Mouse (Mus musculus) liver, embryonic 15.5 days (tissue): Measurements from ENCODE around the gene Cops9. TPM values are rescaled to one million over a fixed set of nuclear protein-coding genes. Genes with fewer than 3 reads are reported as not detected.

Source experiments
- ATAC-seq: fragments of 200-750 bp; cut with Nextera tagmentation; 2 replicates; pipeline ENCODE4 v1.8.0; 2017; ENCODE audit warnings: moderate number of reproducible peaks, mild to moderate bottlenecking, moderate library complexity; ENCODE audit not compliant: insufficient read depth
- H3K27ac ChIP-seq: fragments of 300-500 bp; sonication (generic); replicated peaks from 2 replicates; pipeline ENCODE4 v1.5.1; 2015; ENCODE audit warnings: mild to moderate bottlenecking, inconsistent platforms
- H3K27me3 ChIP-seq: fragments of 300-500 bp; sonication (generic); 2 replicates; pipeline ENCODE4 v1.6.1; 2015; ENCODE audit warnings: mild to moderate bottlenecking, inconsistent platforms
- H3K36me3 ChIP-seq: fragments of 300-500 bp; sonication (generic); replicated peaks from 2 replicates; pipeline ENCODE4 v1.6.1; 2015; ENCODE audit warnings: moderate library complexity, mild to moderate bottlenecking, inconsistent platforms
- H3K4me1 ChIP-seq: fragments of 300-500 bp; sonication (generic); replicated peaks from 2 replicates; pipeline ENCODE4 v1.6.1; 2015; ENCODE audit warnings: inconsistent platforms
- H3K4me2 ChIP-seq: fragments of 300-500 bp; sonication (generic); 2 replicates; pipeline ENCODE4 v1.6.1; 2015; ENCODE audit warnings: moderate library complexity, mild to moderate bottlenecking, inconsistent platforms
- H3K4me3 ChIP-seq: fragments of 300-500 bp; sonication (generic); replicated peaks from 2 replicates; pipeline ENCODE4 v1.5.1; 2015; ENCODE audit warnings: mild to moderate bottlenecking, inconsistent platforms
- H3K9ac ChIP-seq: fragments of 300-500 bp; sonication (generic); 2 replicates; pipeline ENCODE4 v1.6.1; 2015; ENCODE audit warnings: moderate library complexity, mild to moderate bottlenecking, inconsistent platforms
- H3K9me3 ChIP-seq: fragments of 300-500 bp; sonication (generic); replicated peaks from 2 replicates; pipeline ENCODE4 v1.6.1; 2016; ENCODE audit warnings: inconsistent platforms
- WGBS: fragments of 180-500 bp; shearing (Covaris S2); methylation state at CpG from one replicate; pipeline ENCODE4 v1.1.7; 2015; ENCODE audit warnings: mixed read lengths; ENCODE audit not compliant: insufficient replicate concordance; 5-methylcytosine and 5-hydroxymethylcytosine counted together
- polyA plus RNA-seq: library from polyadenylated mRNA; unstranded; fragments of >200 nt; fragmentation: Nextera tagmentation; extraction: Ambion mirVana; gene quantifications from 2 replicates; pipeline ENCODE4 v1.2.1, GENCODE M21; 2015

Gene Cops9
- polyA plus RNA-seq, 1 experiment from 2014 or later: 173 TPM

- no peak overlapping the region for H3K27ac ChIP-seq
- no peak overlapping the region for H3K4me3 ChIP-seq
- no peak overlapping the region for H3K4me2 ChIP-seq
- H3K9ac ChIP-seq: no peak overlapping the region
- no peaks in the 10 kb centered on the region for H3K9me3 ChIP-seq
- 70% methylated on average over 3 of the region's 3 CpGs for WGBS
- no peaks in the 10 kb centered on the region for H3K27me3 ChIP-seq
- no peaks in the 10 kb centered on the region for H3K36me3 ChIP-seq
- H3K4me1 ChIP-seq: no peaks in the 10 kb centered on the region
- ATAC-seq: no peak
Measured at GRCm38 (mm10) chr1:92669430-92669829, 27.6 kb upstream of the Cops9 start.

- ATAC-seq: no peak
- Histone ChIP-seq H3K27ac (no peak overlapping the region), H3K4me1 (no peaks in the 10 kb centered on the region), H3K27me3 (no peaks in the 10 kb centered on the region), H3K9ac (no peak overlapping the region), H3K36me3 (no peaks in the 10 kb centered on the region), H3K9me3 (no peaks in the 10 kb centered on the region), H3K4me3 (no peak overlapping the region), H3K4me2 (no peak overlapping the region)
- WGBS: 64% methylated on average over 6 of the region's 6 CpGs
Measured at GRCm38 (mm10) chr1:92667106-92667505, 25.3 kb upstream of the Cops9 start.

- Histone ChIP-seq H3K36me3 (no peaks in the 10 kb centered on the region), H3K4me1 (no peaks in the 10 kb centered on the region), H3K9me3 (no peaks in the 10 kb centered on the region), H3K9ac (no peak overlapping the region), H3K27me3 (peaks cover 2% of the 10 kb centered on the region; the same call in 1 of the 2 replicates), H3K4me2 (no peak overlapping the region), H3K4me3 (no peak overlapping the region), H3K27ac (no peak overlapping the region)
- 9% methylated on average over 5 of the region's 5 CpGs for WGBS
- ATAC-seq: no peak
Measured at GRCm38 (mm10) chr1:92659392-92659791, 17.6 kb upstream of the Cops9 start.

GRCm38 (mm10) chr1:92657025-92657820 lies 15.4 kb upstream of the Cops9 start:
- no peak overlapping the region for H3K4me3 ChIP-seq
- no peak overlapping the region for H3K9ac ChIP-seq
- H3K9me3 ChIP-seq: no peaks in the 10 kb centered on the region
- no peak overlapping the region for H3K27ac ChIP-seq
- ATAC-seq: no peak
- WGBS: 68% methylated on average over 11 of the region's 11 CpGs
- peaks cover 2% of the 10 kb centered on the region; the same call in 1 of the 2 replicates for H3K27me3 ChIP-seq
- no peak overlapping the region for H3K4me2 ChIP-seq
- H3K36me3 ChIP-seq: no peaks in the 10 kb centered on the region
- H3K4me1 ChIP-seq: no peaks in the 10 kb centered on the region

GRCm38 (mm10) chr1:92654676-92655075 lies 12.9 kb upstream of the Cops9 start:
- Histone ChIP-seq H3K27me3 (peaks cover 2% of the 10 kb centered on the region; the same call in 1 of the 2 replicates), H3K27ac (no peak overlapping the region), H3K36me3 (no peaks in the 10 kb centered on the region), H3K9ac (no peak overlapping the region), H3K9me3 (no peaks in the 10 kb centered on the region), H3K4me3 (no peak overlapping the region), H3K4me1 (no peaks in the 10 kb centered on the region), H3K4me2 (no peak overlapping the region)
- 53% methylated on average over 2 of the region's 2 CpGs for whole genome bisulfite sequencing
- no peak for ATAC-seq

GRCm38 (mm10) chr1:92653179-92653578 lies 11.4 kb upstream of the Cops9 start:
- H3K4me3 ChIP-seq: no peak overlapping the region
- no peak overlapping the region for H3K4me2 ChIP-seq
- no peak overlapping the region for H3K9ac ChIP-seq
- H3K4me1 ChIP-seq: peaks cover 3% of the 10 kb centered on the region; the same call in 1 of the 2 replicates
- no peak for ATAC-seq
- no peaks in the 10 kb centered on the region for H3K36me3 ChIP-seq
- 68% methylated on average over 3 of the region's 3 CpGs for WGBS
- H3K9me3 ChIP-seq: no peaks in the 10 kb centered on the region
- H3K27ac ChIP-seq: no peak overlapping the region
- peaks cover 2% of the 10 kb centered on the region; the same call in 1 of the 2 replicates for H3K27me3 ChIP-seq

GRCm38 (mm10) chr1:92651467-92651866 lies 9.7 kb upstream of the Cops9 start:
- Histone ChIP-seq H3K36me3 (no peaks in the 10 kb centered on the region), H3K27me3 (peaks cover 2% of the 10 kb centered on the region; the same call in 1 of the 2 replicates), H3K4me1 (peaks cover 5% of the 10 kb centered on the region; the same call in 1 of the 2 replicates), H3K4me3 (no peak overlapping the region), H3K27ac (no peak overlapping the region), H3K4me2 (no peak overlapping the region), H3K9ac (no peak overlapping the region), H3K9me3 (no peaks in the 10 kb centered on the region)
- no peak for ATAC-seq
- 63% methylated on average over 3 of the region's 3 CpGs for WGBS

- no peak for ATAC-seq
- Histone ChIP-seq H3K27ac (no peak within 1 kb of the TSS), H3K36me3 (no peaks in the 10 kb centered on the region), H3K4me3 (no peak within 1 kb of the TSS), H3K4me2 (peak within 1 kb of the TSS; percentile 48), H3K27me3 (no peaks in the 10 kb centered on the region), H3K9me3 (no peaks in the 10 kb centered on the region), H3K9ac (no peak within 1 kb of the TSS), H3K4me1 (peaks cover 5% of the 10 kb centered on the region; the same call in 1 of the 2 replicates)
- 16% methylated on average over 8 of the region's 8 CpGs for WGBS
Measured at GRCm38 (mm10) chr1:92648673-92649072, 6.9 kb upstream of the Cops9 start, which contains the start of gene Otos. Gene Otos (minus strand): TSS chr1:92648841.

GRCm38 (mm10) chr1:92648197-92648596 lies 6.4 kb upstream of the Cops9 start:
- H3K27ac ChIP-seq: no peak overlapping the region
- no peak for ATAC-seq
- 11% methylated on average over 10 of the region's 10 CpGs for WGBS
- no peaks in the 10 kb centered on the region for H3K36me3 ChIP-seq
- no peak overlapping the region for H3K4me3 ChIP-seq
- no peaks in the 10 kb centered on the region for H3K9me3 ChIP-seq
- H3K27me3 ChIP-seq: no peaks in the 10 kb centered on the region
- peaks cover 5% of the 10 kb centered on the region; the same call in 1 of the 2 replicates for H3K4me1 ChIP-seq
- no peak overlapping the region for H3K9ac ChIP-seq
- peak overlapping the region; percentile 48 for H3K4me2 ChIP-seq

GRCm38 (mm10) chr1:92647752-92648151 lies 6.0 kb upstream of the Cops9 start:
- H3K4me3 ChIP-seq: no peak overlapping the region
- no peak overlapping the region for H3K27ac ChIP-seq
- no peak for ATAC-seq
- no peaks in the 10 kb centered on the region for H3K36me3 ChIP-seq
- H3K4me1 ChIP-seq: peaks cover 5% of the 10 kb centered on the region; the same call in 1 of the 2 replicates
- no peaks in the 10 kb centered on the region for H3K9me3 ChIP-seq
- H3K9ac ChIP-seq: no peak overlapping the region
- H3K4me2 ChIP-seq: peak overlapping the region; percentile 48
- 10% methylated on average over 8 of the region's 8 CpGs for WGBS
- H3K27me3 ChIP-seq: no peaks in the 10 kb centered on the region

- Histone ChIP-seq H3K4me1 (peaks cover 10% of the 10 kb centered on the region), H3K27ac (no peak overlapping the region), H3K4me2 (no peak overlapping the region), H3K9me3 (no peaks in the 10 kb centered on the region), H3K27me3 (no peaks in the 10 kb centered on the region), H3K36me3 (no peaks in the 10 kb centered on the region), H3K9ac (no peak overlapping the region), H3K4me3 (no peak overlapping the region)
- WGBS: 44% methylated on average over 4 of the region's 4 CpGs
- ATAC-seq: no peak
Measured at GRCm38 (mm10) chr1:92647026-92647425, 5.2 kb upstream of the Cops9 start.
